ENCODE assay signal across 8 mouse cellular contexts in the genomic region with DNA sequence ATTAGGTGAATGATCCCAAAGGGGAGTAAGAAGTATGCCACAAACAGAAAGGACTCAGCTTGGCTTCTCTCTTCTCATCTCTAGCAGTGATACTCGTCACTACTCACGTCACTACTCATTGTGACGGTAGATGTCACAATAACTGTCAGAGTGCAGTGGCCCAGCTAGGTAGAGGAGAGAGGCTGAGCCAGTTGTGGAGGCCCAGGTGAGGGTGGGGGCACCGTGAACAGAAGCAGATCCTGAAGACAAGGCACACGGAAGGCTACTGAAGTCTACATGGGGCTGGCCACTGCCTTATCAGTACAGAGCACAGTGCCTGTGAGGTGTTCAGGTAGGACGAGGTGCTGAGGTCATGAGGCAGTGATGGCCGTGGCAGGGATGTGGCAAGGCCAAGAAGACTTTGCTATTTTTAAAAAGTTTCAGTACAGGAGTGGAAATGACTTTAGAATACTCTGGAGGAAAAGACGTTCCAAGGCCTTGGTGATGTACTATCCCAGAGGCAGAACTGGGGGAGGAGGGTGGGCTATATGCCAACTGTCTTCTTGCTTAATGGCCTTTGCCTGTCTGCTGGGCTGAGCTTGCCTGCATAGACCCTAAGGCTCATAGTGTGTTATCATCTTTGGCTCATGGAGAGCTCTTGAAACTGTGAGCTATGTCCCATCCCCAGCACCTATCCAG. TPM values are rescaled to one million over a fixed set of nuclear protein-coding genes. Genes with fewer than 3 reads are reported as not detected.
A peak's percentile ranks its signal among the peaks of the same experiment; 100 is the strongest.
DNase-seq lines count a peak whose midpoint lies in the region; ATAC-seq and TF ChIP-seq lines count a peak whose summit lies in the region.

No protein-coding gene starts in this region.

- H3K9ac ChIP-seq in embryonic facial prominence, embryonic 13.5 days, result 0 out of 2 replicates have a peak overlapping the region, but pooled peaks have one; percentile 46
- H3K9ac ChIP-seq in kidney, embryonic 16.5 days (replicated peaks; ENCODE audit: low read length), result peak overlapping the region; percentile 92; the same call in 1 of the 2 replicates

- H3K27ac ChIP-seq in layer of hippocampus, adult 2 months, result no peak overlapping the region
- H3K27ac ChIP-seq in embryonic facial prominence, embryonic 13.5 days, result no peak overlapping the region
- H3K27ac ChIP-seq in kidney, embryonic 16.5 days (ENCODE audit: low read length), result peak overlapping the region; percentile 9; the same call in 1 of the 2 replicates

- H3K27me3 ChIP-seq in embryonic facial prominence, embryonic 13.5 days, result no peaks in the 10 kb centered on the region
- H3K27me3 ChIP-seq in kidney, embryonic 16.5 days (ENCODE audit: insufficient read depth, low read length), result no peaks in the 10 kb centered on the region

- no peak for TF ChIP-seq CTCF in layer of hippocampus, adult 2 months (conservative IDR thresholded peaks at IDR 0.05)

- no peak for DNase-seq in layer of hippocampus, adult 2 months (ENCODE audit: low spot score in 2 of 2)
- no peak for DNase-seq in layer of hippocampus, adult 18-20 months (ENCODE audit: low spot score in 2 of 2)
- DNase-seq in urinary bladder, postnatal 25 days (ENCODE audit: low spot score), result no peak
- no peak for DNase-seq in right cerebral cortex, postnatal 14 days

- peaks cover 68% of the 10 kb centered on the region for H3K4me1 ChIP-seq in embryonic facial prominence, embryonic 13.5 days
- H3K4me1 ChIP-seq in kidney, embryonic 16.5 days (ENCODE audit: insufficient read depth, low read length), result peaks cover 74% of the 10 kb centered on the region

- peak overlapping the region; percentile 62; the same call in 1 of the 2 replicates for H3K4me3 ChIP-seq in layer of hippocampus, adult 2 months
- peak overlapping the region; percentile 80; the same call in 1 of the 2 replicates for H3K4me3 ChIP-seq in embryonic facial prominence, embryonic 13.5 days
- peak overlapping the region; percentile 83 for H3K4me3 ChIP-seq in kidney, embryonic 16.5 days (ENCODE audit: low read length)

- WGBS in embryonic facial prominence, embryonic 13.5 days, result 59% methylated on average over 8 of the region's 8 CpGs
- WGBS in kidney, embryonic 16.5 days, result 47% methylated on average over 8 of the region's 8 CpGs

- H3K9me3 ChIP-seq in embryonic facial prominence, embryonic 13.5 days, result no peaks in the 10 kb centered on the region
- H3K9me3 ChIP-seq in kidney, embryonic 16.5 days (ENCODE audit: low read length), result no peaks in the 10 kb centered on the region

- ATAC-seq in embryonic facial prominence, embryonic 13.5 days (ENCODE audit: insufficient number of reproducible peaks, insufficient read depth, low FRiP score, low TSS enrichment, low read depth), result no peak
- ATAC-seq in kidney, embryonic 16.5 days (ENCODE audit: low FRiP score, low TSS enrichment), result no peak
- ATAC-seq in megakaryocyte, adult 5-6 weeks (ENCODE audit: poor library complexity, severe bottlenecking), result peak; percentile 55
- no peak for ATAC-seq in inflammation-experienced regulatory T-cells, adult 6 months

- H3K36me3 ChIP-seq in embryonic facial prominence, embryonic 13.5 days, result no peaks in the 10 kb centered on the region
- H3K36me3 ChIP-seq in kidney, embryonic 16.5 days (ENCODE audit: insufficient read depth, low read length), result no peaks in the 10 kb centered on the region

- H3K4me2 ChIP-seq in embryonic facial prominence, embryonic 13.5 days, result peak overlapping the region; percentile 90
- H3K4me2 ChIP-seq in kidney, embryonic 16.5 days (replicated peaks; ENCODE audit: low read depth, low read length), result peak overlapping the region; percentile 70

RNA-seq across cellular contexts. Expression of gene Tnfrsf1a, which starts 2.3 kb away (rescaled TPM):
- total RNA-seq in layer of hippocampus, adult 2 months (2021), result 10 to 100 TPM; 12.0 to 12.1 TPM
- total RNA-seq in layer of hippocampus, adult 18-20 months (2021), result 10 to 100 TPM; 11.7 to 11.8 TPM
- polyA plus RNA-seq in embryonic facial prominence, embryonic 13.5 days (2015; fragmentation: Nextera tagmentation; extraction: Ambion mirVana), result 62.3 and 67.9 TPM in 2 replicates
- 91.0 and 93.2 TPM in 2 replicates for polyA plus RNA-seq in kidney, embryonic 16.5 days (2015; fragmentation: Nextera tagmentation; extraction: Ambion mirVana)
- total RNA-seq in megakaryocyte, adult 5-6 weeks (2015), result 96.4 and 101 TPM in 2 replicates
- 90.2 and 116 TPM in 2 replicates for total RNA-seq in megakaryocyte, adult 5-6 weeks (2017)
- 10 to 100 TPM; 23.3 to 28.5 (median 24.7) TPM for polyA plus RNA-seq in inflammation-experienced regulatory T-cells, adult 6 months (2017; shearing (Covaris generic))

RNA-seq across cellular contexts. Expression of gene Plekhg6, which starts 29.1 kb away (rescaled TPM):
- total RNA-seq in layer of hippocampus, adult 2 months (2021), result under 1 TPM in 1 of 2 experiments, not detected in 1; 0.17 TPM
- under 1 TPM; 0.13 to 0.17 TPM for total RNA-seq in layer of hippocampus, adult 18-20 months (2021)
- 1.1 and 1.3 TPM in 2 replicates for polyA plus RNA-seq in embryonic facial prominence, embryonic 13.5 days (2015; fragmentation: Nextera tagmentation; extraction: Ambion mirVana)
- polyA plus RNA-seq in kidney, embryonic 16.5 days (2015; fragmentation: Nextera tagmentation; extraction: Ambion mirVana), result 4.9 and 6.0 TPM in 2 replicates
- total RNA-seq in megakaryocyte, adult 5-6 weeks (2015), result not detected in 2 replicates
- total RNA-seq in megakaryocyte, adult 5-6 weeks (2017), result not detected in 2 replicates
- polyA plus RNA-seq in inflammation-experienced regulatory T-cells, adult 6 months (2017; shearing (Covaris generic)), result not detected

RNA-seq across cellular contexts. Expression of gene Scnn1a, which starts 31.0 kb away (rescaled TPM):
- 1 to 10 TPM; 4.3 to 5.2 TPM for total RNA-seq in layer of hippocampus, adult 2 months (2021)
- 1 to 10 TPM; 3.6 to 6.6 TPM for total RNA-seq in layer of hippocampus, adult 18-20 months (2021)
- polyA plus RNA-seq in embryonic facial prominence, embryonic 13.5 days (2015; fragmentation: Nextera tagmentation; extraction: Ambion mirVana), result 1.3 and 1.5 TPM in 2 replicates
- 7.5 and 7.7 TPM in 2 replicates for polyA plus RNA-seq in kidney, embryonic 16.5 days (2015; fragmentation: Nextera tagmentation; extraction: Ambion mirVana)
- 9.0 and 9.5 TPM in 2 replicates for total RNA-seq in megakaryocyte, adult 5-6 weeks (2015)
- 0.99 and 1.6 TPM in 2 replicates for total RNA-seq in megakaryocyte, adult 5-6 weeks (2017)
- polyA plus RNA-seq in inflammation-experienced regulatory T-cells, adult 6 months (2017; shearing (Covaris generic)), result not detected

RNA-seq across cellular contexts. Expression of gene Ltbr, which starts 37.8 kb away (rescaled TPM):
- total RNA-seq in layer of hippocampus, adult 2 months (2021), result 1 to 10 TPM; 6.6 to 9.8 TPM
- 1 to 10 TPM; 6.5 to 7.4 TPM for total RNA-seq in layer of hippocampus, adult 18-20 months (2021)
- polyA plus RNA-seq in embryonic facial prominence, embryonic 13.5 days (2015; fragmentation: Nextera tagmentation; extraction: Ambion mirVana), result 33.1 TPM in 2 replicates
- polyA plus RNA-seq in kidney, embryonic 16.5 days (2015; fragmentation: Nextera tagmentation; extraction: Ambion mirVana), result 71.6 and 73.7 TPM in 2 replicates
- total RNA-seq in megakaryocyte, adult 5-6 weeks (2015), result 30.0 and 30.6 TPM in 2 replicates
- 57.1 and 59.9 TPM in 2 replicates for total RNA-seq in megakaryocyte, adult 5-6 weeks (2017)
- polyA plus RNA-seq in inflammation-experienced regulatory T-cells, adult 6 months (2017; shearing (Covaris generic)), result under 1 TPM in 2 of 3 experiments, not detected in 1; 0.21 to 0.23 TPM

Comparison
In these comparisons a context has a peak if more than half of its experiments do, and no peak if none do; other contexts are left out.
1. RNA of gene Tnfrsf1a, which starts 2.3 kb away (total RNA-seq): 90.2 to 116 TPM in megakaryocyte, adult 5-6 weeks; 12.0 to 12.1 TPM in layer of hippocampus, adult 2 months and 11.7 to 11.8 TPM in layer of hippocampus, adult 18-20 months; every median in the first group is over 4 times any median in the second.
2. Peak in every context shown above with its lines, with median percentiles within 50 percentile points of each other: H3K4me3 ChIP-seq.